Mouse (Mus musculus) CH12.LX (cell line): ENCODE data around the gene E2f2.

Experiments
- BHLHE40 ChIP-seq: IDR thresholded peaks from 2 replicates; pipeline ENCODE4 v1.6.1; 2011; ENCODE audit warnings: mild to moderate bottlenecking, low read depth, low read length, improper control_type of control experiment
- GABPA ChIP-seq: IDR thresholded peaks from 2 replicates; pipeline ENCODE4 v1.6.1; 2012; ENCODE audit warnings: low read depth, low read length, improper control_type of control experiment, inconsistent platforms; ENCODE audit not compliant: insufficient replicate concordance
- POLR2A ChIP-seq: IDR thresholded peaks from 2 replicates; pipeline ENCODE4 v1.6.1; 2011; ENCODE audit warnings: low read depth, mild to moderate bottlenecking, improper control_type of control experiment, low read length

DNA sequence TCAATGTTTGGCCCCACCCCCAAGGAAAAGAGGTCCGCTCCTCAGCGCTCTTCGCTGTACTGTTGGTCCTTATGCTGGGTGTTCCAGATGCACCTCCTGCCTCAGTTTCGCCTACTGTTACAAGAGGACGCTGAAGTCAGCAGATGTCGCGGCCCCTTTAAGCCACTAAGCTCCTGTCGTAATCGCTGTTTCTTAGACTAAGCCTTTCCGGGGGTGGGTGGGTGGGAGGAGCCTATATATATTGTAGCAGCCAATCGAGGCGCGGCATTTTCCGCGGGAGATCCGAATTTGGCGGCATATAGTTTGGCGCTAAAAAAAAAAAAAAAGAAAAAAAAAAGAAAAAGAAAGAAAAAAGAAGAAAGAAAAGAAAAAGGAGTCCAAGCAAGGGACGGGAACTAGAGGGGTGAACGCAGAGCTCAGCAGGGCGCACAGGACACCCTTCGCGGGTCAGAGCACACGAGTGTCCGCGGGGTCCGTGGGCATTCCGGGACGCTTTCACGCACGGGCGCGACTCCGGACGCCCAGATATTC lies at the start of gene E2f2:
- TF ChIP-seq GABPA: no peak
- TF ChIP-seq POLR2A: 0 out of 2 replicates have a peak, but pooled peaks have one; percentile 43
- 0 out of 2 replicates have a peak, but pooled peaks have one; percentile 32 for TF ChIP-seq BHLHE40
